Mouse (Mus musculus) liver, adult 2 months (tissue): ENCODE data around the gene Schip1.

Source experiments
- CTCF ChIP-seq: fragments of 200-500 bp; IDR thresholded peaks from 2 replicates; pipeline ENCODE4 v1.5.1; 2011; ENCODE audit warnings: low read depth, low read length, control low read depth
- POLR2A ChIP-seq: fragments of 200-500 bp; IDR thresholded peaks from 2 replicates; pipeline ENCODE4 v1.6.1; 2011; ENCODE audit warnings: low read length, control low read depth; ENCODE audit not compliant: insufficient read depth; ENCODE audit errors: extremely low read depth

DNA sequence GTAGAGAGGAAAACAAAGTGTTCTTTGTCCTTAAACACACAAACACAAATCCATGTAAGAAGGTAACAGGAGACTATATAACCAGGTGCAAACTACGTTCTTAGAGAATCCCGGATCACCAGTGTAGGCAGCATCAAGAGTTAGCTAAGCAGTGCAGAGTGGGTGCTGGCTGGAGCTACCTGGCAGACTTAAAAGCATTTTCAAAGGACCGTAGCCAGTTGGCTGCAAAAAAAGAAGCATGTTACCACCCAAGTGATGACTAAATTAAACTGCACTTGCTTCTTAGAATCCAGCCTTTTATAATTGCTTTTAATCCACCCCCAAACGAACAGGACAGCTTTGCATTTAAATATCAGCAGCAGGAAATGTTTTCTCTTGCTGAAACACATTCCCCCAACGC is 402.0 kb downstream of the Schip1 start:
- TF ChIP-seq CTCF (no peak), POLR2A (no peak)
